Mouse (Mus musculus): Measurements from ENCODE around the gene Slc7a7. TPM values are rescaled to one million over a fixed set of nuclear protein-coding genes. Genes with fewer than 3 reads are reported as not detected.

Slc7a7 gene
- polyA plus RNA-seq, 1 experiment from 2014 or later, result 3.9 TPM

Other genes with a start within 250 kb of the Slc7a7 start
- gene Dad1, start 163.7 kb downstream of the Slc7a7 start, polyA plus RNA-seq (2015; fragmentation: Nextera tagmentation; extraction: Ambion mirVana), result 290 and 292 TPM in 2 replicates
- gene Abhd4, start 163.6 kb downstream of the Slc7a7 start, polyA plus RNA-seq (2015; fragmentation: Nextera tagmentation; extraction: Ambion mirVana), result 50.2 and 55.1 TPM in 2 replicates
- not detected in 2 replicates for gene Olfr49, start 132.8 kb downstream of the Slc7a7 start, polyA plus RNA-seq (2015; fragmentation: Nextera tagmentation; extraction: Ambion mirVana)
- 44.5 and 49.0 TPM in 2 replicates for gene Oxa1l, start 56.9 kb downstream of the Slc7a7 start, polyA plus RNA-seq (2015; fragmentation: Nextera tagmentation; extraction: Ambion mirVana)
- 229 and 239 TPM in 2 replicates for gene Mrpl52, start 9.1 kb upstream of the Slc7a7 start, polyA plus RNA-seq (2015; fragmentation: Nextera tagmentation; extraction: Ambion mirVana)
- 49.4 and 62.3 TPM in 2 replicates for gene Mmp14, start 13.8 kb upstream of the Slc7a7 start, polyA plus RNA-seq (2015; fragmentation: Nextera tagmentation; extraction: Ambion mirVana)
- 30.8 and 34.3 TPM in 2 replicates for gene Lrp10, start 46.4 kb upstream of the Slc7a7 start, polyA plus RNA-seq (2015; fragmentation: Nextera tagmentation; extraction: Ambion mirVana)
- 21.0 and 27.7 TPM in 2 replicates for gene Rem2, start 58.3 kb upstream of the Slc7a7 start, polyA plus RNA-seq (2015; fragmentation: Nextera tagmentation; extraction: Ambion mirVana)
- 105 and 108 TPM in 2 replicates for gene Prmt5, start 99.7 kb upstream of the Slc7a7 start, polyA plus RNA-seq (2015; fragmentation: Nextera tagmentation; extraction: Ambion mirVana)
- 25.9 and 29.2 TPM in 2 replicates for gene Haus4, start 136.8 kb upstream of the Slc7a7 start, polyA plus RNA-seq (2015; fragmentation: Nextera tagmentation; extraction: Ambion mirVana)
- gene Ajuba, start 159.8 kb upstream of the Slc7a7 start, polyA plus RNA-seq (2015; fragmentation: Nextera tagmentation; extraction: Ambion mirVana), result 8.1 and 8.2 TPM in 2 replicates
- 6.9 and 8.3 TPM in 2 replicates for gene 4931414P19Rik, start 188.2 kb upstream of the Slc7a7 start, polyA plus RNA-seq (2015; fragmentation: Nextera tagmentation; extraction: Ambion mirVana)
- 399 and 428 TPM in 2 replicates for gene Psmb5, start 200.2 kb upstream of the Slc7a7 start, polyA plus RNA-seq (2015; fragmentation: Nextera tagmentation; extraction: Ambion mirVana)
- gene Psmb11, start 203.7 kb upstream of the Slc7a7 start, polyA plus RNA-seq (2015; fragmentation: Nextera tagmentation; extraction: Ambion mirVana), result not detected in 2 replicates
- 1.4 TPM in 1 of 2 replicates, not detected in the other for gene Gm17606, start 223.2 kb upstream of the Slc7a7 start, polyA plus RNA-seq (2015; fragmentation: Nextera tagmentation; extraction: Ambion mirVana)
- gene Cdh24, start 223.6 kb upstream of the Slc7a7 start, polyA plus RNA-seq (2015; fragmentation: Nextera tagmentation; extraction: Ambion mirVana), result 5.1 and 8.1 TPM in 2 replicates

All from forebrain, embryonic 16.5 days (tissue).